Mouse (Mus musculus) hindbrain, embryonic 11.5 days (tissue): ENCODE measurements around the gene Gm12166. TPM values are rescaled to one million over a fixed set of nuclear protein-coding genes. Genes with fewer than 3 reads are reported as not detected.
A peak's percentile ranks its signal among the peaks of the same experiment; 100 is the strongest.
"Not testable (repeated sequence)": the region's sequence is repeated elsewhere in the genome, so short reads cannot be mapped to it uniquely, and the experiment has no call there.

ENCODE experiments used
- ATAC-seq: fragments of 200-750 bp; cut with Nextera tagmentation; 2 replicates; pipeline ENCODE4 v1.8.0; 2017; ENCODE audit warnings: mild to moderate bottlenecking, moderate TSS enrichment, moderate library complexity; ENCODE audit not compliant: low FRiP score
- DNase-seq: peaks from one replicate; pipeline ENCODE4 v3.0.0-alpha.2; 2015; ENCODE audit warnings: low spot score
- H3K27ac ChIP-seq: fragments of 300-500 bp; sonication (generic); 2 replicates; pipeline ENCODE4 v1.5.1; 2014; ENCODE audit warnings: mild to moderate bottlenecking, low read depth, low read length
- H3K27me3 ChIP-seq: fragments of 300-500 bp; sonication (generic); 2 replicates; pipeline ENCODE4 v1.6.1; 2014; ENCODE audit warnings: mild to moderate bottlenecking, low read length, moderate library complexity, mixed read lengths; ENCODE audit not compliant: control insufficient read depth, insufficient read depth
- H3K36me3 ChIP-seq: fragments of 300-500 bp; sonication (generic); 2 replicates; pipeline ENCODE4 v1.6.1; 2014; ENCODE audit warnings: mild to moderate bottlenecking, low read length, moderate library complexity, mixed read lengths; ENCODE audit not compliant: control insufficient read depth, insufficient read depth
- H3K4me1 ChIP-seq: fragments of 300-500 bp; sonication (generic); replicated peaks from 2 replicates; pipeline ENCODE4 v1.6.1; 2014; ENCODE audit warnings: low read length, mixed read lengths; ENCODE audit not compliant: control insufficient read depth, insufficient read depth
- H3K4me2 ChIP-seq: fragments of 300-500 bp; sonication (generic); replicated peaks from 2 replicates; pipeline ENCODE4 v1.6.1; 2014; ENCODE audit warnings: mild to moderate bottlenecking, low read depth, low read length
- H3K4me3 ChIP-seq: fragments of 300-500 bp; sonication (generic); 2 replicates; pipeline ENCODE4 v1.5.1; 2014; ENCODE audit warnings: low read depth, low read length
- H3K9ac ChIP-seq: fragments of 300-500 bp; sonication (generic); 2 replicates; pipeline ENCODE4 v1.6.1; 2014; ENCODE audit warnings: low read depth, low read length
- H3K9me3 ChIP-seq: fragments of 300-500 bp; sonication (generic); 2 replicates; pipeline ENCODE4 v1.6.1; 2016; ENCODE audit warnings: low read length; ENCODE audit not compliant: control insufficient read depth
- WGBS: fragments of 180-500 bp; shearing (Covaris S2); extraction: QIAGEN DNeasy Blood & Tissue Kit; methylation state at CpG from one replicate; pipeline ENCODE4 v1.1.7; 2014; 5-methylcytosine and 5-hydroxymethylcytosine counted together
- polyA plus RNA-seq: library from polyadenylated mRNA; unstranded; fragments of >200 nt; fragmentation: Nextera tagmentation; extraction: Ambion mirVana; gene quantifications from 2 replicates; pipeline ENCODE4 v1.2.1, GENCODE M21; 2014

The Gm12166 gene
- polyA plus RNA-seq, 1 experiment from 2014 or later: 4.1 TPM

DNA sequence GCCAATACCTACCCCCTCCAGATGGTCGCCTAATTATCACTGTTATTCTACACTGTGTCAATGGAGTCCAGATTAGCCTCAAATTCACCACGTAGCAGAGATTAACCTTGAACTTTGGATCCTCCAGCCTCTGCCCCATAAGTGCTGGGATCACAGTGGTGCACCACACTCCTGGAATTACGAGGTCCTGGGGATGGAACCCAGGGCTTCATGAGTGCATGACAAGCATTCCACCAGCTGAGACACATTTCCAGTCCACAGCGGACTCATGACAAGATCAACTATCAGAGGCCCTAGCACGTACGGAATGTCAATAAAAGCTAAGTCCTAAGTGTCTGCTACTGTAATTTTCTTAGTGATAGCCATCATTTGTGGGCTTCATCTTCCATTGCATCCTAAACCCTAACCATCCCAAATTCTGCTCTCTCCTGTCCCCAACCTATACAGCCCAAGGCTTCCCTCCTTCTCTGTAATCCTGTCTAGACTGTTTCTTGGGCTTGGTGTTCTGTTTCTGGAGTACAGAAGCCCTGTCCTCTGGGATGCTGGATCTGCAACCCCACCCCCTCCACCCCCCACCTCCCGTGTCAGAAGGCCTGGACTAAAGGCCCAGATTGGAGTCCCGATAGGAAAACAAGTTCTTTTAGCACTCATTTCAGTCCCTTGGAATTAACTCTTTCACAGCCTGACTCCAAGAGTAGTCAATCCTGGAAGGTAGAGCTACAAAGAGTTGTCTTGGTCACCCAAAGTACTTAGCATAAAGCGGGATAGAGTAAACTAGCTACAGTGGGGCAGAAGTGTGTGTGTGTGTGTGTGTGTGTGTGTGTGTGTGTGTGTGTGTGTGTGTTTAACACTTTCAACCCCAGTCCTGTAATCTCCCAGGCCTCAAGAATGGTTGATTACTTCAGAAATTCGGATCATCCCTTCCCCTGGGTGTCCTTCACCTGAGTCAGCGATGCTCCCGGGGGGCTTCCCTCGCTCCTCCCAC is 3.1 kb upstream of the Gm12166 start:
- peak overlapping the region; percentile 82 for H3K9ac ChIP-seq
- H3K4me3 ChIP-seq: peak overlapping the region; percentile 66
- peak overlapping the region; percentile 67 for H3K4me2 ChIP-seq
- H3K27me3 ChIP-seq: no peaks in the 10 kb centered on the region
- H3K4me1 ChIP-seq: no peaks in the 10 kb centered on the region
- H3K9me3 ChIP-seq: no peaks in the 10 kb centered on the region
- H3K36me3 ChIP-seq: no peaks in the 10 kb centered on the region
- peak overlapping the region; percentile 88; the same call in 1 of the 2 replicates for H3K27ac ChIP-seq
- DNase-seq: no peak
- 24% methylated on average over 13 of the region's 13 CpGs for WGBS
- ATAC-seq: peak; percentile 55

DNA sequence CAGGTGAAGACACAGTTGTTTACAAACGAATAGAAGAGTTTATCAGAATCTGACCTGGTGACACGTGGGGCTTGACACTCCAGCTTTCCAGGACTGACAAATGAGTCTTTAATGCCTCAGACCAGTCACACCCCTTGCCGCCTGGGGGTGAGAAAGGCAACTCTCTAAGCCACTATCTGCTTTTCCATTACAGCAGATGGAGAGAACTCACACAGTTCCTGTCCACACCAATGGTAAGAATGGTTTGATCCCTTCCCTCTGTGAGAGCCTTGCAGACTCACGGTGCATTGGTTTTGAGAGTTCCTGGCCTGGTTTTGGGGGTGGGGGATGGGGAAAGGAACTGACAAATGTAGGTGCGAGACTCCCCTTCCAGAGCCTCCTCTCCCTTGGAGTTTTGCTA is 2.2 kb upstream of the Gm12166 start:
- Histone ChIP-seq H3K9me3 (no peaks in the 10 kb centered on the region), H3K9ac (no peak overlapping the region), H3K4me3 (no peak overlapping the region), H3K27ac (no peak overlapping the region), H3K4me1 (no peaks in the 10 kb centered on the region), H3K36me3 (no peaks in the 10 kb centered on the region), H3K4me2 (no peak overlapping the region), H3K27me3 (no peaks in the 10 kb centered on the region)
- 50% methylated on average over 5 of the region's 5 CpGs for WGBS
- ATAC-seq: no peak
- DNase-seq: no peak

DNA sequence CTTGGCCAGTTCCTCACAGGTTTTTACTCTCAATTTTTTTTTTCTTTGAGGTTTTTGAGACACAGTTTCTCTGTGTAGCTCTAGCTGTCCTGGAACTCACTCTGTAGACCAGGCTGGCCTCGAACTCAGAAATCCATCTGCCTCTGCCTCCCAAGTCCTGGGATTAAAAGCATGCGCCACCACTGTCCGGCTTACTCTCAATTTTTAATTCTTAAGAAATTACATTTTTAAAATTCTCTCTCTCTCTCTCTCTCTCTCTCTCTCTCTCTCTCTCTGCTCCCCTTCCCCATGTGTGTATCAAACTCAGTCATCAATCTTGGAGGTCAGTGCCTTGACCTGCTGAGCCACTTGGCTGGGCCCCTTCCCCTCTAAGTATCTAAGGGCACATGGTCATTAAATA is 1.3 kb upstream of the Gm12166 start:
- not testable (repeated sequence) for H3K27me3 ChIP-seq, H3K4me3 ChIP-seq, H3K9me3 ChIP-seq, H3K27ac ChIP-seq, H3K36me3 ChIP-seq, ATAC-seq, H3K4me1 ChIP-seq, H3K9ac ChIP-seq, DNase-seq, H3K4me2 ChIP-seq
- 97% methylated on average over 3 of the region's 3 CpGs for WGBS

DNA sequence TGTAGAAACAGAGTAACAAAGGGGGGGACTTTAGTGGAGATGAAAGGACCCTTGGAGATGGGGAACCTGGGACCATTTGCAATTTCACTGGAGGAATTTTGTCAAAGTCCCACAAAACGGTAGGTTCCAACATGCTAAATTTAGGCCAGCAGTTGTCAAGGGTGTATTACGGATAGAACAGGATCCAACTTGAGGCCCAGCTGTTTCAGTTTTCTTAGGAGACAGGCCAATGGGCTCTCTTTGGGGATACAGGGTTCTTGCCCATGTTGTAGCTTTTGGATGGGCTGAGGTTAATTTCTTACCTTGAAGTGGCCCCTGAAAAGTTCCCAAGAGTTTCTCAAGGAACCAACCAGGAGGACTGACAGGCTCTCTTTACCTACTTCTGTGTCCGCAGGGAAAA is 4.9 kb downstream of the Gm12166 start:
- Histone ChIP-seq H3K9me3 (no peaks in the 10 kb centered on the region), H3K36me3 (no peaks in the 10 kb centered on the region), H3K27me3 (no peaks in the 10 kb centered on the region), H3K9ac (no peak overlapping the region), H3K4me2 (no peak overlapping the region), H3K4me1 (no peaks in the 10 kb centered on the region), H3K4me3 (no peak overlapping the region), H3K27ac (no peak overlapping the region)
- no peak for DNase-seq
- 86% methylated on average over 3 of the region's 3 CpGs for WGBS
- ATAC-seq: no peak

DNA sequence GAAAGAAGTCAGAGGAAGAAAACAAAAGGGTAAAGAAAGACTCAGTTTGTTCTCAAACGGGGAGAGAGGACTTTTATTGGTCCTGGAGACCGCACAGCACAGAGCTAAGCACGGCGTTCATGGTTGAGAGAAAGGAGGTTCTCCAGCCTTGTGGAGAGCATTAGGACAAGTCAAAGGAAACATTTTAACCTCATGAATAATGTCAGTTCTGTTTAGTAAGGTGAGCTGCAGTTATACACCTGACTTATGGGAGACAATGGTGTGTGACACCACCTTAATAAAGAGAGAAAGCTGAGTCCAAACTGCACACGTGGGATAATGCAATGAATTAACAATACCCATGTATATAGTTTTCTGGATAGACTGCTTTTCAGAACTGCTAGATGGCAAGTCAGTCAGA is 7.3 kb downstream of the Gm12166 start:
- DNase-seq (no peak), ATAC-seq (no peak)
- Histone ChIP-seq H3K9me3 (no peaks in the 10 kb centered on the region), H3K4me2 (no peak overlapping the region), H3K4me1 (no peaks in the 10 kb centered on the region), H3K9ac (no peak overlapping the region), H3K36me3 (no peaks in the 10 kb centered on the region), H3K27me3 (no peaks in the 10 kb centered on the region), H3K27ac (no peak overlapping the region), H3K4me3 (no peak overlapping the region)
- WGBS: 89% methylated on average over 5 of the region's 5 CpGs

DNA sequence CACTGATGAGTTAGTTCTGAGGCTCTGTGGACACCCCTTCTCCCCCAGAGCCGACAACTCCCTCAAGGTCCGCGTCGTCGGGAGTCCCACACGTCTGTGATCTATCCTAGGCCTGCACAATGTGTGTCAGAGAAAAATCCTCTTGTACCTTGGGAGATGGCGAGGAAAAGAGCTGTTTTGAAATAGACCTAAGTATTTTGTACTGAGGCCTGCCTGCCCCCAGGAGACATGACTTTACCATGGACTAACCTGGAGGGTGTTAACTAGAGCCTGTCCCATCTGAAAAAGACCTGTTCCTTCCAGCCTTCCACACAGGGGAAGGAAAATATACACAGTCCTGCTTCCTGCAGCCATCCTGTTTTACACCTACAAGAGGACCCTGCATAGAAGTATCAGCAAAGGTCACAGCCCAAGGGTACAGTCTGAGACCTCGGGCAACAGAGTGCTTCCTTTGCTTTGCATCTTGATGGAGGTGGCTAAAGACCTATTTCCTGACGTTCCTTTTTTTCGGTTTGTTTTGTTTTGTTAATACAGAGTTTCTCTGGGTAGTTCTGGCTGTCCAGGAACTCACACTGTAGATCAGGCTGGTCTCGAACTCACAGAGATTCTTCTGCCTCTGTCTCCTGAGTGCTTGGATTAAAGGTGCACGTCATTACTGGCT is 10.4 kb downstream of the Gm12166 start:
- Histone ChIP-seq H3K27ac (no peak overlapping the region), H3K4me2 (no peak overlapping the region), H3K4me1 (no peaks in the 10 kb centered on the region), H3K9me3 (no peaks in the 10 kb centered on the region), H3K9ac (no peak overlapping the region), H3K27me3 (no peaks in the 10 kb centered on the region), H3K36me3 (no peaks in the 10 kb centered on the region), H3K4me3 (no peak overlapping the region)
- 78% methylated on average over 12 of the region's 12 CpGs for WGBS
- DNase-seq: no peak
- ATAC-seq: no peak

DNA sequence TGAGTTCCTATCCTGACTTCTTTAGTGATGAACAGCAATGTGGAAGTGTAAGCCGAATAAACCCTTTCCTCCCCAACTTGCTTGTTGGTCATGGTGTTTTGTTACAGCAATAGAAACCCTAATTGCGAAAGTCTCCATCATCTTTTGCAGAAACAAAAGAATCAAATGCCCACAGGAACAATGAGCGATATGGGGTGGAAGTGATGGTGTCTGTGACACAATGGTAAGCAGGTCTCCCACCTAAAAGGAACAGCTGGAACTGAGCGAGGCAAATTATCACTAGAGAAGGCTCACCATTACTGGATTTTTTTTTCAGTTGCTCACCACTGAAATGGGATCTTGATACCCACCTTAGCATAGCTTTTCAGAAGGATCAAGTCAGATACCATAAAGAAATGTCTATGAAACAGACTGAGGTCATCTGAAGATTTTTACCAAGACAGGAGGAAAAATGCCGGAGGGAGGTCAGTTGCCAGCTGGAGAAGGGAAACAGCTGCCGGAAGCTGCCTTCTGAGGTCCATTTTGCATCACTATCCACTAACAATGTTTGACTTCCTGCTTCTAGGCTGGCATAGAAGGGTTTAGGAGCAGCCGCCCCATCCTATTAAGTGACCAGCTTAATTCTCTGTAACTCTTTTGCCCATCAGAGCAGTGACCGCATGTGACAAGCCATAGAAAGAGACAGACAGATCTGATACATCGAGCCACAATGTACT is 11.1 kb downstream of the Gm12166 start:
- WGBS: 84% methylated on average over 9 of the region's 9 CpGs
- H3K27ac ChIP-seq: no peak overlapping the region
- DNase-seq (no peak), ATAC-seq (no peak)
- no peaks in the 10 kb centered on the region for H3K36me3 ChIP-seq
- H3K9ac ChIP-seq: no peak overlapping the region
- no peaks in the 10 kb centered on the region for H3K27me3 ChIP-seq
- H3K4me1 ChIP-seq: no peaks in the 10 kb centered on the region
- no peak overlapping the region for H3K4me2 ChIP-seq
- no peak overlapping the region for H3K4me3 ChIP-seq
- no peaks in the 10 kb centered on the region for H3K9me3 ChIP-seq

DNA sequence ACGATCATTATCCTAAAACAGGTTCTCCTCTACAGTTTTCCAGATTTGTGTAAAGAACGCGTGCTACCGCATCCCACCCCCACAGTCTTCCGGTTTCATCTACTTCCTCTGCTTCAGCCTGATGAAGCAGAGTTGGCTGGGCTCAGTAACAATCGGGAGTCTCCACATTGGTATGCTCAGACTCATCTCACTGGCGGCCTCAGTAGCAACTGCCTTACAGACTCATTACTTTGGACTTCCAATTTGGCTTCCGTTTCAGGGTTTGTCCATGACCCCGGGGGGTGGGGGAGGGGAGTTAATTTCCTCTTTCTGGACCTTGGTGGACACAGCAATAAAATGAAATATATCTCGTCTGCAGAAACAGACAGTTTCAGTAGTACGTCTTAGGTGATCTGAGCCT is 12.8 kb downstream of the Gm12166 start:
- Histone ChIP-seq H3K4me2 (no peak overlapping the region), H3K9ac (no peak overlapping the region), H3K27ac (no peak overlapping the region), H3K4me3 (no peak overlapping the region), H3K9me3 (no peaks in the 10 kb centered on the region), H3K36me3 (no peaks in the 10 kb centered on the region), H3K27me3 (no peaks in the 10 kb centered on the region), H3K4me1 (no peaks in the 10 kb centered on the region)
- ATAC-seq (no peak), DNase-seq (no peak)
- 75% methylated on average over 11 of the region's 11 CpGs for WGBS
